Mouse (Mus musculus): ENCODE data around the gene Cct2.
A peak's percentile ranks its signal among the peaks of the same experiment; 100 is the strongest.
"Not testable (repeated sequence)": the region's sequence is repeated elsewhere in the genome, so short reads cannot be mapped to it uniquely, and the experiment has no call there.

Gene Cct2

GRCm38 (mm10) chr10:117049961-117050597, 13.5 kb downstream of the Cct2 start:
- DNase-seq = no peak

- DNase-seq = no peak
Observed at GRCm38 (mm10) chr10:117049253-117049652, 14.4 kb downstream of the Cct2 start.

- DNase-seq = no peak
Observed at GRCm38 (mm10) chr10:117045175-117046056, 18.2 kb downstream of the Cct2 start, which contains the start of gene Lrrc10. TSS of gene Lrrc10 (plus strand) at chr10:117045341.

GRCm38 (mm10) chr10:117043497-117044166, 20.0 kb downstream of the Cct2 start:
- DNase-seq = not testable (repeated sequence)

- DNase-seq = no peak
Observed at GRCm38 (mm10) chr10:117042295-117042694, 21.3 kb downstream of the Cct2 start.

GRCm38 (mm10) chr10:117040355-117040754, 23.3 kb downstream of the Cct2 start:
- no peak for DNase-seq

- peak; percentile 89 for DNase-seq
Observed at GRCm38 (mm10) chr10:117033785-117034184, 29.8 kb downstream of the Cct2 start.

GRCm38 (mm10) chr10:117031160-117031559, 32.5 kb downstream of the Cct2 start:
- no peak for DNase-seq

GRCm38 (mm10) chr10:117026176-117026575, 37.4 kb downstream of the Cct2 start:
- DNase-seq = no peak

- DNase-seq = not testable (repeated sequence)
Observed at GRCm38 (mm10) chr10:117025776-117026175, 37.8 kb downstream of the Cct2 start.

- no peak for DNase-seq
Observed at GRCm38 (mm10) chr10:117023693-117024092, 39.9 kb downstream of the Cct2 start.

GRCm38 (mm10) chr10:117021020-117021754, 42.4 kb downstream of the Cct2 start:
- DNase-seq = no peak

- DNase-seq = no peak
Observed at GRCm38 (mm10) chr10:117018281-117018840, 45.3 kb downstream of the Cct2 start.

GRCm38 (mm10) chr10:117014565-117014964, 49.0 kb downstream of the Cct2 start:
- DNase-seq = no peak

GRCm38 (mm10) chr10:117013689-117014390, 49.8 kb downstream of the Cct2 start:
- DNase-seq = no peak

- no peak for DNase-seq
Observed at GRCm38 (mm10) chr10:117011047-117011446, 52.6 kb downstream of the Cct2 start.

- DNase-seq = no peak
Observed at GRCm38 (mm10) chr10:117009691-117010090, 53.9 kb downstream of the Cct2 start.

- DNase-seq = no peak
Observed at GRCm38 (mm10) chr10:117005707-117006464, 57.7 kb downstream of the Cct2 start.

- no peak for DNase-seq
Observed at GRCm38 (mm10) chr10:117004695-117005094, 58.9 kb downstream of the Cct2 start.

Data from lung, postnatal 14 days (tissue).